Mouse (Mus musculus) bone marrow, adult 2 months (tissue): ENCODE measurements around the gene Gm44511. TPM values are rescaled to one million over a fixed set of nuclear protein-coding genes. Genes with fewer than 3 reads are reported as not detected.
"Not testable (repeated sequence)": the region's sequence is repeated elsewhere in the genome, so short reads cannot be mapped to it uniquely, and the experiment has no call there.

Experiments
- H3K27ac ChIP-seq: fragments of 200-500 bp; 2 replicates; pipeline ENCODE4 v1.5.1; 2012; ENCODE audit warnings: low read depth, mild to moderate bottlenecking, control low read depth, inconsistent platforms, low read length; ENCODE audit not compliant: control insufficient read depth, poor library complexity, insufficient read depth
- H3K4me1 ChIP-seq: fragments of 200-500 bp; 2 replicates; pipeline ENCODE4 v1.6.1; 2011; ENCODE audit warnings: low read length; ENCODE audit not compliant: control insufficient read depth, insufficient read depth
- H3K4me3 ChIP-seq: fragments of 200-500 bp; replicated peaks from 2 replicates; pipeline ENCODE3; 2011; ENCODE audit warnings: mild to moderate bottlenecking, low read depth, low read length, control low read depth; ENCODE audit not compliant: control insufficient read depth
- CTCF ChIP-seq: fragments of 200-500 bp; IDR thresholded peaks from 2 replicates; pipeline ENCODE4 v1.5.1; 2011; ENCODE audit warnings: low read length, control low read depth; ENCODE audit not compliant: control insufficient read depth, insufficient read depth
- POLR2A ChIP-seq: fragments of 200-500 bp; IDR thresholded peaks from 2 replicates; pipeline ENCODE4 v1.6.1; 2011; ENCODE audit warnings: low read depth, mild to moderate bottlenecking, control low read depth, low read length, borderline replicate concordance; ENCODE audit not compliant: control insufficient read depth
- WGBS: fragments of 180-500 bp; shearing (Covaris S2); methylation state at CpG from one replicate; pipeline ENCODE4 v1.1.7; 2018; 5-methylcytosine and 5-hydroxymethylcytosine counted together
- polyA plus RNA-seq: library from polyadenylated mRNA; stranded (reverse); fragments of >200 nt; gene quantifications from 2 replicates; pipeline ENCODE4 v1.2.4, GENCODE M21; 2011; ENCODE audit warnings: low replicate concordance; ENCODE audit not compliant: missing spikeins, insufficient read depth, insufficient read length

Gm44511 gene
- polyA plus RNA-seq, 1 experiment: 2.3 TPM

GRCm38 (mm10) chr6:128826781-128827180, 666 bp upstream of the Gm44511 start:
- Histone ChIP-seq H3K27ac (no peak overlapping the region), H3K4me1 (no peaks in the 10 kb centered on the region), H3K4me3 (no peak overlapping the region)
- TF ChIP-seq CTCF: no peak
- TF ChIP-seq POLR2A: no peak
- WGBS: 52% methylated on average over 3 of the region's 3 CpGs

DNA sequence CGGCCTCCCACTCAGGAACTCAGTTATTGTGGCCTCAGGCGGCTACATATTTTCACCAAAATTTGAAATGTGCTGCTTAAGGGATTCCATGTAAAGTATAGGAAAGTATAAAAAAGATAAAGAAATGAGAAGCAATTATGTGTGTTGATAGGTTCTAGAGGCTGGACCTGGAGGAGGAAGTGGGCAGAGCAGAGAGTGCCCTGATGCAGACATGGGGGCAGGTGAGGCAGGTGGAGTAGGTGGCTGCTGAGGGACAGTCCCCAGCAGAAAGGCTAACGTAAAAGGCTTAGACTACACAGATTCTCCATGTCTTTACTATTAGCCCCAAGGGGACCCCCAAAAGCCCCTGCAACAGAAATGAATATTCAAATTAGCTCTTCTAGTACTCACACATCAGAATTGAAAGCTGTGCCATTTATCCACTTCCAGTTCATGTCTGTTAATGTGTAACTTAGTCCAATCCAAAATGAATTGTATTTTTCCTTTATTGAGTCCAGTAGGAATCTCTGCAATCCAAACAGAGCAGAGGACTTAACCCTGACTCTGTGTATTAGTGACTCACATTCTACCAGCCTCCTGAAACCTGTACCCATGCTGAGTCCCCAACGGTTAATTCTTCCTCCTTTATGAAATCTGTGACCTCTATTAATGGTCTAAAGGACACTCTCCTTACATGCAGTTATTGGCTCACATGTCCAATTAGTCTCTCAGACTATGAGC, 7.9 kb downstream of the Gm44511 start:
- Histone ChIP-seq H3K27ac (no peak overlapping the region), H3K4me1 (no peaks in the 10 kb centered on the region), H3K4me3 (no peak overlapping the region)
- WGBS: 73% methylated on average over 4 of the region's 4 CpGs
- TF ChIP-seq POLR2A: no peak
- no peak for TF ChIP-seq CTCF

DNA sequence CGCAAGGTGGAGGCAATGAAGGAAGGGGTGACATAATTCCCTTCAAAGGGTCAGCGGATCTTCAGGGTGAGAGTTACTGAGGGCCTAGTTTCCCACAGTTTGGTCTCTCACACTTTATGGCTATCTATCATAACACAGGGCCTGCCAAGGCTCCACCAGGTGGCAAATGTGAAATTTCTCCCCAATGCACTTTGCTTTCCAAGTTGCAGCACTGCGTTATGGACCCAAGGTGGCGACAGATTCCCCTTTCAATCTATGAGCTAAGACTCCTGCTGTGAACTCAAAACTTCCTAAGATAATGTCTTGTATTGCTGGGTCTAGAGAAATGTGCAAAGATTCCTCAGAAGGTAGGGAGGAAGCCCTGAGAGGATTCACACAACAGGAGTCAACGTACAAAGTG, 17.6 kb downstream of the Gm44511 start:
- Histone ChIP-seq H3K4me3 (no peak overlapping the region), H3K4me1 (no peaks in the 10 kb centered on the region), H3K27ac (no peak overlapping the region)
- no peak for TF ChIP-seq POLR2A
- TF ChIP-seq CTCF: peak; percentile 54
- 65% methylated on average over 5 of the region's 5 CpGs for WGBS

GRCm38 (mm10) chr6:128807021-128807420, 19.1 kb downstream of the Gm44511 start:
- 76% methylated on average over 3 of the region's 3 CpGs for WGBS
- TF ChIP-seq POLR2A: no peak
- TF ChIP-seq CTCF: no peak

DNA sequence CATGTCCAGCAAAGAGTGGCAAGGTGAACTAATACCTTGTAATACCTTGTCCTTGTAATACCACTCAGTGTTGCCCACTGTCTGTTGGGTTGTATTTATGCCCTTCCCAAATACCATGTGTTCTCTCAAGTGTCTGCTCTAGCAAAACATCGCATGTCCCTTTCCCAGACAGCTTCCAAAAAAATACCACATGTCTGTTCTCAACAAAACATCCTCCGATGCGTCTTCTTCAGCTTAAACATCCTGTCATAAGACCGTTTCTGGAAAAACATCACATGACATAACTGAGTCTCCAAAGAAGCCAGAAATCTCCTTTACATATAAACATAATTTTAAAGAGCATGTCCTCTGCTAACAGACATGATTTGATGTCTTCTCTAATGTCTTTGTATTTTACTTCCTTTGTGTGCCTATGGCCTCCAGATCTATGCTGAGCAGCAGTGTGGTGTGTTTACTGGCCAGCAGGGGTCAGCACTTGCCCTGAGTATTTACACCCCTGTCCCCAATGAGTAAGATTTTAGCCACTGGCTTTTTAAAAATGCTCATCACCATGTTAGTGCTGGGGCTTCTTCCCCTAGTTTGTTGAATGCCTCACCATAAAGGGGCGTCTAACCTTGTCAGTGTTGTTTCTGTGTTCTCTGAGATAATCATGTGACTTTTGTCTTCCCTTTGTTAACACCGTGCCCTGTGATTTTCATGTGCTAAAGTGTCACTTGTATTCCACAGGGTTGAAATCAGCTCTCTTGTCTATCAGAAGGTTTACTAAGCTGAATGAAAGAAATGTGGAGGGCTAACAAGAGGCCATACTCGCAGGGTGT, 21.1 kb downstream of the Gm44511 start:
- 70% methylated on average over 7 of the region's 7 CpGs for WGBS
- not testable (repeated sequence) for H3K4me3 ChIP-seq, H3K27ac ChIP-seq, H3K4me1 ChIP-seq
- TF ChIP-seq CTCF: peak; percentile 67

More at GRCm38 (mm10) chr6:128807021-128807420, 19.1 kb downstream of the Gm44511 start:
- H3K4me3 ChIP-seq: no peak overlapping the region
- H3K4me1 ChIP-seq: no peaks in the 10 kb centered on the region; the same call in 1 of the 2 replicates
- H3K27ac ChIP-seq: no peak overlapping the region

GRCm38 (mm10) chr6:128802999-128803857, 22.9 kb downstream of the Gm44511 start:
- peak; percentile 91 for TF ChIP-seq CTCF
- no peak for TF ChIP-seq POLR2A
- Histone ChIP-seq H3K4me3 (peak overlapping the region; percentile 53), H3K27ac (0 out of 2 replicates have a peak overlapping the region, but pooled peaks have one; percentile 6), H3K4me1 (no peaks in the 10 kb centered on the region; the same call in 1 of the 2 replicates)
- WGBS: 7% methylated on average over 26 of the region's 26 CpGs

GRCm38 (mm10) chr6:128802557-128802956, 23.6 kb downstream of the Gm44511 start:
- H3K27ac ChIP-seq: 0 out of 2 replicates have a peak overlapping the region, but pooled peaks have one; percentile 6
- no peaks in the 10 kb centered on the region; the same call in 1 of the 2 replicates for H3K4me1 ChIP-seq
- peak overlapping the region; percentile 29 for H3K4me3 ChIP-seq
- no peak for TF ChIP-seq POLR2A
- TF ChIP-seq CTCF: no peak
- WGBS: 23% methylated on average over 10 of the region's 10 CpGs

DNA sequence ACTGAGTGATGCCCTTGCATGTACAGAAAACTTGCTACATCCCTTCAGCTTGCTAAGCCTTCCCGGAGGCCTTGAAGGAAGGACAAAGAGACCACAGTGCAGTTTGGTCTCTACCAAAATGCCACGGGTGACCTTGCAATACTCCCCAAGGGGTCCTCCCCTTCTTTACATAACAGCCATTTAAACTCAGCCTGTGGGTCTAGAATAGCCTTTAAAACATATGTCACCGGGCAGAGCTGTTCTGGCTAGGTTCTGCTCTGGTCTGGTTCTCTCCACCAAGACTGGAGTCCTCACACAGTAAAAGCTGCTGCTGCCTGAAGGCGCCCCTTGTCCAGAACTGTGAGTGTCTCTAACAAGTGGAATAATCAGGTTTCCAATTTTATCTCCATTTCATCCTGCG, 25.4 kb downstream of the Gm44511 start:
- WGBS: 72% methylated on average over 5 of the region's 5 CpGs
- not testable (repeated sequence) for H3K27ac ChIP-seq, H3K4me1 ChIP-seq, H3K4me3 ChIP-seq
